Mouse (Mus musculus) forebrain, embryonic 13.5 days (tissue): ENCODE measurements around the gene Hist1h2ab. TPM values are rescaled to one million over a fixed set of nuclear protein-coding genes. Genes with fewer than 3 reads are reported as not detected.
"Not testable (repeated sequence)": the region's sequence is repeated elsewhere in the genome, so short reads cannot be mapped to it uniquely, and the experiment has no call there.

Experiments used
- ATAC-seq: fragments of 200-750 bp; cut with Nextera tagmentation; 2 replicates; pipeline ENCODE4 v1.8.0; 2017
- H3K27ac ChIP-seq: fragments of 300-500 bp; sonication (generic); 2 replicates; pipeline ENCODE4 v1.5.1; 2015; ENCODE audit warnings: inconsistent platforms, mild to moderate bottlenecking, moderate library complexity
- H3K27me3 ChIP-seq: fragments of 300-500 bp; sonication (generic); 2 replicates; pipeline ENCODE4 v1.6.1; 2015; ENCODE audit warnings: mild to moderate bottlenecking, inconsistent platforms
- H3K36me3 ChIP-seq: fragments of 300-500 bp; sonication (generic); 2 replicates; pipeline ENCODE4 v1.6.1; 2015; ENCODE audit warnings: mild to moderate bottlenecking, inconsistent platforms; ENCODE audit not compliant: poor library complexity, severe bottlenecking
- H3K4me1 ChIP-seq: fragments of 300-500 bp; sonication (generic); 2 replicates; pipeline ENCODE4 v1.6.1; 2015; ENCODE audit warnings: inconsistent platforms
- H3K4me2 ChIP-seq: fragments of 300-500 bp; sonication (generic); 2 replicates; pipeline ENCODE4 v1.6.1; 2015; ENCODE audit warnings: inconsistent platforms, mild to moderate bottlenecking, moderate library complexity
- H3K4me3 ChIP-seq: fragments of 300-500 bp; sonication (generic); 2 replicates; pipeline ENCODE4 v1.5.1; 2015; ENCODE audit warnings: mild to moderate bottlenecking, inconsistent platforms
- H3K9ac ChIP-seq: fragments of 300-500 bp; sonication (generic); 2 replicates; pipeline ENCODE4 v1.6.1; 2015; ENCODE audit warnings: mild to moderate bottlenecking, inconsistent platforms
- H3K9me3 ChIP-seq: fragments of 300-500 bp; sonication (generic); replicated peaks from 2 replicates; pipeline ENCODE4 v1.6.1; 2016; ENCODE audit warnings: inconsistent platforms
- WGBS: fragments of 180-500 bp; shearing (Covaris S2); methylation state at CpG from one replicate; pipeline ENCODE4 v1.1.7; 2015; 5-methylcytosine and 5-hydroxymethylcytosine counted together
- microRNA-seq: library from miRNA; unstranded; fragments of <30 nt; microRNA quantifications from one replicate; pipeline ENCODE4, GENCODE M21; 2016
- polyA plus RNA-seq: library from polyadenylated mRNA; unstranded; fragments of >200 nt; fragmentation: Nextera tagmentation; extraction: Ambion mirVana; gene quantifications from 2 replicates; pipeline ENCODE4 v1.2.1, GENCODE M21; 2015

Hist1h2ab gene
- polyA plus RNA-seq, 1 experiment from 2014 or later = 70.5 TPM

DNA sequence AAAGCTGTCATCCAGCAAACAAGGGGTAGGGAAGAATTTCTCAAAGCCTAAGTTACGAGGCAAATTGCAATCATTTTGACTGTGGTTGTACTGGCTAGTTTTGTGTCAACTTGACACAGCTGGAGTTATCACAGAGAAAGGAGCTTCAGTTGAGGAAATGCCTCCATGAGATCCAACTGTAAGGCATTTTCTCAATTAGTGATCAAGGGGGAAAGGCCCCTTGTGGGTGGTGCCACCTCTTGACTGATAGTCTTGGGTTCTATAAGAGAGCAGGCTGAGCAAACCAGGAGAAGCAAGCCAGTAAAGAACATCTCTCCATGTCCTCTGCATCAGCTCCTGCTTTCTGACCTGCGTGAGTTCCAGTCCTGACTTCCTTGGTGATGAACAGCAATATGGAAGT, 18.7 kb downstream of the Hist1h2ab start, which contains the start of gene Trim38:
TSS of gene Trim38 (plus strand) at position 301 of the 400 bp plus-strand sequence.
- not testable (repeated sequence) for H3K4me3 ChIP-seq, H3K9me3 ChIP-seq, H3K9ac ChIP-seq, H3K27me3 ChIP-seq, H3K36me3 ChIP-seq, H3K4me1 ChIP-seq, ATAC-seq, H3K27ac ChIP-seq, H3K4me2 ChIP-seq
- WGBS = 88% methylated on average over 2 of the region's 2 CpGs

DNA sequence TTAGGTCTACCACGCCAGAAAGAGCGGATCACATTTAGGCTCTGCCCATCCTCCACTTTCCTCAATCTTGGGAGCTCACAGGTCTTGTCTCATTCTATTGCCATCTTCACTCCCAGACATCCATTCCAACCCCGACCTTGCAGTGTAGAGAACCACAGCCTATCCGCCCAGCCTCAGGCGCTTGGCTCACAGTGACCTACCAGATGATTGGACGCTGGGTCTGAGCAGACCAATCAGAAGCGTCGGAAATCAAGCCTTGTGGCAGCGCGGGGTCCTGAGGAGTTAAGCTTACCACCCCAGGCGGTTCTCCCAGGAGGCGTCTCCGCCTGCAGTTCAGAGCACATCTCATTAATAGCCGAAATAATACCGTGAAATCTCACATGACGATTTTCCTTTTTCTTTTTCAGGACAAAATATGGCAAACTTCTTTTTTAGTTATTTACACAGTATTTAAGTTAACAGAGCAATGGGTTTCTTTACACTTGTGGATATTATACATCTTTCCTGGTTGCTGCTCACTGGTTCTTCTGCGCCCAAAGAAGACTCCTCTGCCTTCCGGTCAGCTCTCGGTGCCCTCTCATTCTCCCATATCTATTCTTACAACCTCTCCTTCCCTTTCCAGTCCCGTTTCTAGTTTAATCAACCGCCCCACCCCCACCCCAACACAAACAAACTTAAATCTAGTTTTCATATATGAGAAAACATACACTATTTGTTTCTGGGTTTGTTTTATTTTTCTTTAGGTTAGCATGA, 21.8 kb downstream of the Hist1h2ab start:
- H3K27ac ChIP-seq = no peak overlapping the region
- no peaks in the 10 kb centered on the region for H3K9me3 ChIP-seq
- no peak overlapping the region for H3K9ac ChIP-seq
- WGBS = 23% methylated on average over 21 of the region's 21 CpGs
- ATAC-seq = peak; percentile 90
- H3K27me3 ChIP-seq = no peaks in the 10 kb centered on the region
- no peaks in the 10 kb centered on the region for H3K36me3 ChIP-seq
- H3K4me1 ChIP-seq = peaks cover 5% of the 10 kb centered on the region; the same call in 1 of the 2 replicates
- peak overlapping the region; percentile 39 for H3K4me2 ChIP-seq
- H3K4me3 ChIP-seq = no peak overlapping the region

DNA sequence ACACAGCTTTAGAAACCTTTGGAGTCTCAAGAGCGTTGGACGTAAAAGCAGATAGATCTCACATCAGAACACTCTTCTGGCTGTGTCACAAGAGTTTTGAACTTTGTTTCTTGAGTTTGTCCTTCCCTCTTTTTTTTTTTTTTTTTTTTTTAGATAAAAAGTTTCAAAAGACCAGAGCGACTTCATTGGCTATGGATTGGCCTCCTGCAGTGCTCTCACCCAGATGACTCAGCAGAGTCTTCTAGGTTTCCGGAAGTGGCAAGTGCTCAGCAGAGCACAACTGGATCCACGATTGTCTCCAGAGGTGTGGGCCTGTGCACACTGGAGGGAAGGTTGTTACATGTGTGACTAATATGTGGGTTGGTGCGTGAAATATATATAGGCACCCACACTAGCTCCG, 27.4 kb downstream of the Hist1h2ab start:
- H3K4me1 ChIP-seq = no peaks in the 10 kb centered on the region
- no peaks in the 10 kb centered on the region for H3K36me3 ChIP-seq
- 90% methylated on average over 7 of the region's 7 CpGs for WGBS
- H3K27me3 ChIP-seq = no peaks in the 10 kb centered on the region
- no peak overlapping the region for H3K4me3 ChIP-seq
- no peaks in the 10 kb centered on the region for H3K9me3 ChIP-seq
- H3K9ac ChIP-seq = no peak overlapping the region
- no peak overlapping the region for H3K4me2 ChIP-seq
- ATAC-seq = no peak
- no peak overlapping the region for H3K27ac ChIP-seq

- no peaks in the 10 kb centered on the region for H3K36me3 ChIP-seq
- no peak overlapping the region for H3K4me2 ChIP-seq
- no peak for ATAC-seq
- no peaks in the 10 kb centered on the region for H3K9me3 ChIP-seq
- H3K4me1 ChIP-seq = no peaks in the 10 kb centered on the region
- no peaks in the 10 kb centered on the region for H3K27me3 ChIP-seq
- WGBS = 88% methylated on average over 4 of the region's 4 CpGs
- no peak overlapping the region for H3K27ac ChIP-seq
- H3K4me3 ChIP-seq = no peak overlapping the region
- H3K9ac ChIP-seq = no peak overlapping the region
Measured at GRCm38 (mm10) chr13:23779025-23779424, 28.1 kb downstream of the Hist1h2ab start.

DNA sequence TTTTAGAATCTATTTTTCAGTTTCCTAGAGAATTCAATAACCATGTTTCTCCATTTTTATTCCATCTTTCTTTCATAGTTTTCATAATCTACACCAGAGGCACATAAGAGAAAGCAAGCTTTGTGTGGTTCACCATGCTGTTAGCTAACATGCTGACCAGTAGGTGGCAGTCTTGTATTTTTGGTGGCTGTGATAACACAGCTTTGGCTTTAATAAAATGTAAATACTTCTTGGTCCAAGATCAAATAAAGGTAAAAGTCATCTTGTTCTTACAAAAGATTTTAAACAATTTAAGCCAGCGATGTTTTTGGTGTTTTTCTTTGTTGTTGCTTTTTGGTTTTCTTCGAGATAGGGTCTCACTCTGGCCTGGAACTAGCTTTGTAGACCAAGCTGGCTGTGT, 41.6 kb downstream of the Hist1h2ab start:
- Histone ChIP-seq H3K27ac (no peak overlapping the region), H3K27me3 (no peaks in the 10 kb centered on the region), H3K9me3 (no peaks in the 10 kb centered on the region), H3K4me2 (no peak overlapping the region), H3K36me3 (no peaks in the 10 kb centered on the region), H3K4me3 (no peak overlapping the region), H3K4me1 (no peaks in the 10 kb centered on the region), H3K9ac (no peak overlapping the region)
- WGBS = 47% methylated on average over 2 of the region's 2 CpGs
- peak; percentile 80 for ATAC-seq

DNA sequence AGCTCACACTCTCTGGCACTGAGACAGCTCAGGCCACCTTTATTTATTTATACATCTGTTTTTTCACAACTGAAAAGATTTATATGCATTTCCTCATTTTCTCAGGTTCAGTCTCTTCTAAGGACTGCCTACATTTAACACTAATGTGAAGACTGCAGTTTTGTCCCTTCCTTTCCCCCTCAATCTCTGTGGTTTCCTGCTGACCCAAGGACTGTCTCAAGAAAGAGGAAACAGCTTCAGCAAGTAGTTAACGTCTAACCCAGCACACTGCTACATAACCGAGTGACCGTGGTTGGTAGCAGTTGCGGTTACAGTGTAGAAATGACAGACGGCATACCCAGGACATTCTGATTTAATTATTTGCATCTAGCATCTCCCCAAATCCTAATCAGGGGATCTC, 48.5 kb downstream of the Hist1h2ab start:
- Histone ChIP-seq H3K4me3 (no peak overlapping the region), H3K9ac (no peak overlapping the region), H3K4me1 (no peaks in the 10 kb centered on the region), H3K9me3 (no peaks in the 10 kb centered on the region), H3K36me3 (no peaks in the 10 kb centered on the region), H3K4me2 (no peak overlapping the region), H3K27ac (no peak overlapping the region), H3K27me3 (no peaks in the 10 kb centered on the region)
- ATAC-seq = no peak
- 92% methylated on average over 5 of the region's 5 CpGs for WGBS

Small RNA genes within 50 kb of the gene (microRNA-seq; reads per million reads assigned to microRNA genes)
- gene Gm44314 (not detected), gene Gm44484 (not detected)

Other genes with a start within 250 kb of the Hist1h2ab start
- 5.2 and 6.4 TPM in 2 replicates for gene Hist1h4h, start 220.1 kb upstream of the Hist1h2ab start, polyA plus RNA-seq
- gene Hist1h2af, start 217.2 kb upstream of the Hist1h2ab start, polyA plus RNA-seq = 9.5 and 10.0 TPM in 2 replicates
- gene Hist1h3g, start 215.7 kb upstream of the Hist1h2ab start, polyA plus RNA-seq = 10.0 and 11.6 TPM in 2 replicates
- 0.76 and 0.97 TPM in 2 replicates for gene Hist1h2bh, start 207.7 kb upstream of the Hist1h2ab start, polyA plus RNA-seq
- gene Hist1h3f, start 207.1 kb upstream of the Hist1h2ab start, polyA plus RNA-seq = 1.2 and 1.3 TPM in 2 replicates
- gene Hist1h4f, start 199.5 kb upstream of the Hist1h2ab start, polyA plus RNA-seq = 1.6 and 2.2 TPM in 2 replicates
- gene Hist1h1d, start 197.9 kb upstream of the Hist1h2ab start, polyA plus RNA-seq = 0.54 and 0.68 TPM in 2 replicates
- gene Hist1h3e, start 188.8 kb upstream of the Hist1h2ab start, polyA plus RNA-seq = 4.6 and 6.9 TPM in 2 replicates
- gene Hist1h2ae, start 179.9 kb upstream of the Hist1h2ab start, polyA plus RNA-seq = 120 and 139 TPM in 2 replicates
- 8.9 and 11.5 TPM in 2 replicates for gene Hist1h2bg, start 179.7 kb upstream of the Hist1h2ab start, polyA plus RNA-seq
- 10.3 and 11.2 TPM in 2 replicates for gene Hist1h2bf, start 176.9 kb upstream of the Hist1h2ab start, polyA plus RNA-seq
- 3.8 and 4.8 TPM in 2 replicates for gene Hist1h2ad, start 176.7 kb upstream of the Hist1h2ab start, polyA plus RNA-seq
- gene Hist1h3d, start 175.4 kb upstream of the Hist1h2ab start, polyA plus RNA-seq = 8.8 TPM in 2 replicates
- gene Hist1h4d, start 169.5 kb upstream of the Hist1h2ab start, polyA plus RNA-seq = 160 and 172 TPM in 2 replicates
- gene Hist1h2be, start 130.0 kb upstream of the Hist1h2ab start, polyA plus RNA-seq = 2.6 and 2.9 TPM in 2 replicates
- gene Hist1h1e, start 128.6 kb upstream of the Hist1h2ab start, polyA plus RNA-seq = 25.7 and 29.7 TPM in 2 replicates
- gene Hist1h2ac, start 67.2 kb upstream of the Hist1h2ab start, polyA plus RNA-seq = 1.0 and 1.3 TPM in 2 replicates
- gene Hist1h2bc, start 66.9 kb upstream of the Hist1h2ab start, polyA plus RNA-seq = 34.1 and 41.4 TPM in 2 replicates
- gene Hist1h1t, start 55.3 kb upstream of the Hist1h2ab start, polyA plus RNA-seq = not detected in 2 replicates
- 6.5 and 7.9 TPM in 2 replicates for gene Hist1h4c, start 52.7 kb upstream of the Hist1h2ab start, polyA plus RNA-seq
- 2.2 and 2.8 TPM in 2 replicates for gene Hfe, start 40.3 kb upstream of the Hist1h2ab start, polyA plus RNA-seq
- gene Hist1h1c, start 12.3 kb upstream of the Hist1h2ab start, polyA plus RNA-seq = 17.8 and 20.5 TPM in 2 replicates
- gene Hist1h3c, start 5.5 kb upstream of the Hist1h2ab start, polyA plus RNA-seq = 8.8 and 10.8 TPM in 2 replicates
- gene Hist1h2bb, start 4.4 kb upstream of the Hist1h2ab start, polyA plus RNA-seq = 3.0 and 5.5 TPM in 2 replicates
- 17.0 and 19.6 TPM in 2 replicates for gene Hist1h3b, start 1.1 kb downstream of the Hist1h2ab start, polyA plus RNA-seq
- 5.7 and 6.1 TPM in 2 replicates for gene Hist1h4b, start 5.9 kb downstream of the Hist1h2ab start, polyA plus RNA-seq
- 0.64 and 1.1 TPM in 2 replicates for gene Hist1h4a, start 10.1 kb downstream of the Hist1h2ab start, polyA plus RNA-seq
- 6.3 and 7.2 TPM in 2 replicates for gene Hist1h3a, start 11.3 kb downstream of the Hist1h2ab start, polyA plus RNA-seq
- 4.6 and 6.0 TPM in 2 replicates for gene Hist1h1a, start 12.5 kb downstream of the Hist1h2ab start, polyA plus RNA-seq
- gene Trim38, start 18.8 kb downstream of the Hist1h2ab start, polyA plus RNA-seq = 0.08 TPM in 1 of 2 replicates, not detected in the other
- gene Slc17a2, start 55.9 kb downstream of the Hist1h2ab start, polyA plus RNA-seq = not detected in 2 replicates
- gene Slc17a3, start 88.3 kb downstream of the Hist1h2ab start, polyA plus RNA-seq = not detected in 2 replicates
- gene Slc17a1, start 116.6 kb downstream of the Hist1h2ab start, polyA plus RNA-seq = not detected in 2 replicates
- gene Slc17a4, start 163.9 kb downstream of the Hist1h2ab start, polyA plus RNA-seq = not detected in 2 replicates
- gene Hist1h2ba, start 183.0 kb downstream of the Hist1h2ab start, polyA plus RNA-seq = not detected in 2 replicates
- gene Hist1h2aa, start 183.3 kb downstream of the Hist1h2ab start, polyA plus RNA-seq = not detected in 2 replicates
- gene Scgn, start 240.1 kb downstream of the Hist1h2ab start, polyA plus RNA-seq = 2.1 and 2.6 TPM in 2 replicates